Mouse (Mus musculus) erythroblast, embryonic 14.5 days (primary cell): ENCODE results near the gene F2rl3.

Experiments used
- GATA1 ChIP-seq: IDR thresholded peaks from 2 replicates; pipeline ENCODE4 v1.6.1; 2012; ENCODE audit warnings: low read length, inconsistent platforms, mixed read lengths
- TAL1 ChIP-seq: IDR thresholded peaks from 3 replicates; pipeline ENCODE4 v1.6.1; 2012; ENCODE audit warnings: low read length, inconsistent platforms, mixed read lengths

GRCm38 (mm10) chr8:72753165-72753564, 8.5 kb upstream of the F2rl3 start:
- TF ChIP-seq GATA1 (no peak), TAL1 (no peak)
